Mouse (Mus musculus) layer of hippocampus, postnatal 36 days (tissue): ENCODE results near the gene Ap4m1. TPM values are rescaled to one million over a fixed set of nuclear protein-coding genes. Genes with fewer than 3 reads are reported as not detected.
A peak's percentile ranks its signal among the peaks of the same experiment; 100 is the strongest.
"Not testable (repeated sequence)": the region's sequence is repeated elsewhere in the genome, so short reads cannot be mapped to it uniquely, and the experiment has no call there.

Experiments used
- DNase-seq, 2 experiments: peaks; one replicate each; pipeline ENCODE4 v3.0.0; 2022
- microRNA-seq, 2 experiments: library from miRNA; unstranded; fragments of <30 nt; microRNA quantifications; one replicate each; pipeline ENCODE4 v1.2.0; 2021
- total RNA-seq, 2 experiments: library from RNA; stranded (reverse); gene quantifications; 2 replicates each; pipeline ENCODE4 v1.2.3; 2021

Ap4m1 gene
- total RNA-seq, 2 experiments from 2014 or later, result 19.3 to 29.6 TPM

GRCm38 (mm10) chr5:138195463-138195862, 23.7 kb downstream of the Ap4m1 start:
- no peak for DNase-seq

GRCm38 (mm10) chr5:138199576-138199975, 27.8 kb downstream of the Ap4m1 start:
- DNase-seq, result no peak

- DNase-seq, result no peak
These were observed 30.3 kb downstream of the Ap4m1 start for GRCm38 (mm10) chr5:138202086-138202485.

- DNase-seq, result no peak
These were observed 35.5 kb downstream of the Ap4m1 start for GRCm38 (mm10) chr5:138207253-138207652.

- no peak for DNase-seq
These were observed 36.1 kb downstream of the Ap4m1 start for GRCm38 (mm10) chr5:138207873-138208272.

GRCm38 (mm10) chr5:138216632-138217031, 44.8 kb downstream of the Ap4m1 start:
- DNase-seq, result not testable (repeated sequence)

- DNase-seq, result no peak
These were observed 48.1 kb downstream of the Ap4m1 start for GRCm38 (mm10) chr5:138219864-138220263.

GRCm38 (mm10) chr5:138222111-138222510, 50.3 kb downstream of the Ap4m1 start:
- DNase-seq, result peak; percentile 77 to 85

- no peak for DNase-seq
These were observed 51.5 kb downstream of the Ap4m1 start for GRCm38 (mm10) chr5:138223287-138223686.

- no peak for DNase-seq
These were observed 53.9 kb downstream of the Ap4m1 start, which contains the start of gene Nxpe5 for GRCm38 (mm10) chr5:138225700-138226099. Gene Nxpe5 (plus strand): TSS chr5:138225898.

GRCm38 (mm10) chr5:138226491-138226890, 54.7 kb downstream of the Ap4m1 start:
- DNase-seq, result no peak

- no peak for DNase-seq
These were observed 55.6 kb downstream of the Ap4m1 start for GRCm38 (mm10) chr5:138227367-138227766.

GRCm38 (mm10) chr5:138228026-138228425, 56.2 kb downstream of the Ap4m1 start:
- DNase-seq, result no peak

- DNase-seq, result no peak
These were observed 57.7 kb downstream of the Ap4m1 start for GRCm38 (mm10) chr5:138229511-138229910.

Small RNA genes lying within 50 kb of the gene (microRNA-seq; reads per million reads assigned to microRNA genes)
- gene Mir106b, result 379 to 490 reads per million in 2 experiments
- 62.4 to 84.8 reads per million in 2 experiments for gene Mir25
- gene Mir93, result 1,508 to 2,429 reads per million in 2 experiments

Other genes starting within 250 kb of the Ap4m1 start
- 10 to 100 TPM; 26.5 to 31.6 TPM for gene Gjc3, start 208.9 kb upstream of the Ap4m1 start, total RNA-seq
- not detected for gene Azgp1, start 190.5 kb upstream of the Ap4m1 start, total RNA-seq
- not detected for gene Smok3a, start 150.7 kb upstream of the Ap4m1 start, total RNA-seq
- gene Smok3b, start 150.6 kb upstream of the Ap4m1 start, total RNA-seq, result not detected
- gene Smok3c, start 118.8 kb upstream of the Ap4m1 start, total RNA-seq, result not detected
- gene Zkscan1, start 86.9 kb upstream of the Ap4m1 start, total RNA-seq, result 10 to 100 TPM; 41.5 to 41.9 TPM
- gene Zscan21, start 55.1 kb upstream of the Ap4m1 start, total RNA-seq, result 10 to 100 TPM; 14.5 to 15.2 TPM
- gene Zfp113, start 16.3 kb upstream of the Ap4m1 start, total RNA-seq, result 10 to 100 TPM; 14.0 to 14.5 TPM
- 100 to 1,000 TPM; 136 to 139 TPM for gene Cops6, start 10.9 kb upstream of the Ap4m1 start, total RNA-seq
- 10 to 100 TPM; 14.5 to 17.4 TPM for gene Mcm7, start 420 bp downstream of the Ap4m1 start, total RNA-seq
- 10 to 100 TPM; 37.9 to 44.4 TPM for gene Taf6, start 15.4 kb downstream of the Ap4m1 start, total RNA-seq
- gene Cnpy4, start 15.5 kb downstream of the Ap4m1 start, total RNA-seq, result 10 to 100 TPM; 15.0 to 16.8 TPM
- gene Mblac1, start 22.3 kb downstream of the Ap4m1 start, total RNA-seq, result 1 to 10 TPM; 8.2 to 8.6 TPM
- gene Nxpe5, start 53.9 kb downstream of the Ap4m1 start, total RNA-seq, result under 1 TPM in 1 of 2 experiments, not detected in 1; 0.25 TPM
- gene Lamtor4, start 83.5 kb downstream of the Ap4m1 start, total RNA-seq, result 10 to 100 TPM; 54.5 to 58.7 TPM
- 10 to 100 TPM; 70.0 to 73.7 TPM for gene BC037034, start 92.0 kb downstream of the Ap4m1 start, total RNA-seq
- 1 to 10 TPM; 3.2 to 3.7 TPM for gene Gal3st4, start 100.8 kb downstream of the Ap4m1 start, total RNA-seq
- not detected for gene Gm43720, start 108.0 kb downstream of the Ap4m1 start, total RNA-seq
- gene Gpc2, start 108.0 kb downstream of the Ap4m1 start, total RNA-seq, result 1 to 10 TPM; 2.1 to 3.1 TPM
- 1 to 10 TPM in 1 of 2 experiments, under 1 TPM in 1; 0.77 to 1.3 TPM for gene Stag3, start 108.2 kb downstream of the Ap4m1 start, total RNA-seq
- gene Pvrig, start 170.0 kb downstream of the Ap4m1 start, total RNA-seq, result not detected